Mouse (Mus musculus) monocyte, adult 5-6 weeks (primary cell): ENCODE measurements around the gene Cdc34b. TPM values are rescaled to one million over a fixed set of nuclear protein-coding genes. Genes with fewer than 3 reads are reported as not detected.

ENCODE experiments used
- total RNA-seq: library from RNA; stranded (forward); fragments of 200-1000, 200-491, 200-594 nt; gene quantifications from 3 replicates; pipeline ENCODE4 v1.2.3, GENCODE M21; 2017

Gene Cdc34b
- total RNA-seq, 1 experiment from 2014 or later = not detected

Other genes starting within 250 kb of the Cdc34b start
- not detected in 3 replicates for gene Epn3, start 241.8 kb upstream of the Cdc34b start, total RNA-seq
- 0.19 TPM in 1 of 3 replicates, not detected in the others for gene Mycbpap, start 220.0 kb upstream of the Cdc34b start, total RNA-seq
- gene Rsad1, start 192.5 kb upstream of the Cdc34b start, total RNA-seq = 1.6 to 4.8 TPM (median 3.1 TPM) in 3 replicates
- not detected in 3 replicates for gene Chad, start 176.7 kb upstream of the Cdc34b start, total RNA-seq
- gene Acsf2, start 139.9 kb upstream of the Cdc34b start, total RNA-seq = 1.8 to 10.8 TPM (median 2.8 TPM) in 3 replicates
- gene Lrrc59, start 112.0 kb upstream of the Cdc34b start, total RNA-seq = 61.6 to 80.3 TPM (median 69.2 TPM) in 3 replicates
- 13.2 to 23.6 TPM (median 19.1 TPM) in 3 replicates for gene Mrpl27, start 88.0 kb upstream of the Cdc34b start, total RNA-seq
- gene Eme1, start 87.8 kb upstream of the Cdc34b start, total RNA-seq = 1.2 TPM in 1 of 3 replicates, not detected in the others
- gene Xylt2, start 64.3 kb upstream of the Cdc34b start, total RNA-seq = 7.1 to 16.8 TPM (median 11.4 TPM) in 3 replicates
- gene Gm11541, start 37.3 kb upstream of the Cdc34b start, total RNA-seq = not detected in 3 replicates
- gene Tmem92, start 40.9 kb downstream of the Cdc34b start, total RNA-seq = not detected in 3 replicates
- not detected in 3 replicates for gene Col1a1, start 194.4 kb downstream of the Cdc34b start, total RNA-seq
- gene Hils1, start 225.8 kb downstream of the Cdc34b start, total RNA-seq = 2.5 TPM in 1 of 3 replicates, not detected in the others
- not detected in 3 replicates for gene Sgca, start 234.5 kb downstream of the Cdc34b start, total RNA-seq
- gene Ppp1r9b, start 249.3 kb downstream of the Cdc34b start, total RNA-seq = 127 to 216 TPM (median 141 TPM) in 3 replicates